Mouse (Mus musculus) olfactory bulb, adult 2 months (tissue): ENCODE data around the gene Gm44596.

Source experiments
- CTCF ChIP-seq: fragments of 200-500 bp; IDR thresholded peaks from 2 replicates; pipeline ENCODE4 v1.5.1; 2012; ENCODE audit warnings: low read depth, mild to moderate bottlenecking, low read length, moderate library complexity; ENCODE audit not compliant: insufficient read depth
- POLR2A ChIP-seq: fragments of 200-500 bp; IDR thresholded peaks from 2 replicates; pipeline ENCODE4 v1.6.1; 2012; ENCODE audit warnings: mild to moderate bottlenecking, low read depth, low read length, moderate library complexity; ENCODE audit not compliant: insufficient read depth

DNA sequence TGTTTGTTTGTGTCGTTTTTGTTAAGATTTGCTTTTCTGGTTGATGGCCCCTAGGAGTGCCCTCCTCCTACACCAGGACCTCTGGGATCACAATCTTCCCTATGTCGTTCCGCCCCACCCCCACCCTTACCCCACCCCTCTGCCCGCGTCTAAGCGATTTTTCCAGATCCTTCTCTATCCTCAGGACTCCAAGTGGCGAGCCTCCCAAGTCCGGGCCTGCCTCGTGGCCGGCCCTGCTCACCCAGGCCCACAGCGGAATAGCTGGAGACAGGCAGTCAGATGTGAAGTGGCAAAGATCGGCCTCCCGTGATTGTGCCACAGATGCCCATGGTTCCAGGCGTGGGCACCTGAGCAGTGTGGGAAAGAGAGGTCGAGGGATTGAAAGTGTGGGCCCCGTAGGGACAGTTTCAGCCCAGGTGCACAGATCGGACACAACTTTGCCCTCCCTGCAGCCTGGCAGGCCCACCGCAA lies 63.6 kb downstream of the Gm44596 start:
- TF ChIP-seq POLR2A (no peak), CTCF (no peak)
